8 mouse cellular contexts compared by ENCODE assay signal in the genomic region with DNA sequence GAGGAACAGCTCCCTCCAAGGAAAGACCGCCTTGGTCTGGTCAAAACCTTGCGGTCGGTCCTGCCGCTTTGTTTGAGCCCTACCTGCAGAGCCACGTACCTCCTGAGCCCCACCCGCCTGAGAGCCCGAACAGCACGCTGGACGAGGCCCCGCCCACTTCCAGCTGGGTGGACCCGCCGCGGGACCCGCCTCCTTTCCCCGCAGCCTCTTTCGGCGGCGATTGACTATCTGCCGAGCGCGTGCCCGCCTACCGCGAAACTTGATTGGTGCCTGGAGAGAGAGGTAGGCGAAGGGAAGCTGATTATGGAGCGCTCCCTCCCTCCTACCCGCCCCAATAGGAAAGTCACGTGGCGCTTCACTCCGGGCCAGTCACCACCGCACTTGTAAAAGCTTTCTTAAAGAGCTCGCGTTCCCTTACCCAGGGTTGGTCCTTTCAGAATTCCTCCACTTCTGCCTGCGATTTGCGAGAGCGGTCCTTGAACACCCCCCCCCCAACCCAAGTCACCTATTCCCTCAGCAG. TPM values are rescaled to one million over a fixed set of nuclear protein-coding genes. Genes with fewer than 3 reads are reported as not detected.
DNase-seq lines count a peak whose midpoint lies in the region; ATAC-seq and TF ChIP-seq lines count a peak whose summit lies in the region.

No protein-coding gene starts in this region.

- 0% methylated on average over 29 of the region's 36 CpGs for WGBS in embryonic facial prominence, embryonic 14.5 days
- under 1% methylated on average over 36 of the region's 36 CpGs for WGBS in heart, adult 2 months
- 0% methylated on average over 33 of the region's 36 CpGs for WGBS in limb, embryonic 13.5 days
- WGBS in midbrain, embryonic 16.5 days, result under 1% methylated on average over 36 of the region's 36 CpGs

- no peak for TF ChIP-seq EP300 in heart, adult 2 months (IDR thresholded peaks at IDR 0.05; ENCODE audit: insufficient read depth, low read depth, low read length)

- peak; percentile 97 for DNase-seq in 3T3-L1 (ENCODE audit: low read depth, low spot score)
- DNase-seq in adrenal gland, postnatal 4 days (ENCODE audit: low spot score in 2 of 2), result peak; percentile 94
- peak; percentile 99 for DNase-seq in embryonic facial prominence, embryonic 14.5 days (ENCODE audit: low spot score)
- DNase-seq in heart, adult 2 months, result peak; percentile 98 to 99
- DNase-seq in kidney, adult 8-10 months, result peak; percentile 99
- peak; percentile 91 to 97 for DNase-seq in spleen, postnatal 10 days (ENCODE audit: low spot score in 2 of 2)

- TF ChIP-seq POLR2A in heart, adult 2 months (IDR thresholded peaks at IDR 0.05; ENCODE audit: insufficient read depth, low read depth, low read length), result peak; percentile 71

- peak overlapping the region; percentile 98 for H3K27ac ChIP-seq in embryonic facial prominence, embryonic 14.5 days (replicated peaks; ENCODE audit: low read depth, low read length)
- peak overlapping the region; percentile 96 for H3K27ac ChIP-seq in heart, adult 2 months
- H3K27ac ChIP-seq in limb, embryonic 13.5 days, result peak overlapping the region; percentile 99
- H3K27ac ChIP-seq in midbrain, embryonic 16.5 days (ENCODE audit: low read length), result peak overlapping the region; percentile 98

- no peaks in the 10 kb centered on the region for H3K27me3 ChIP-seq in embryonic facial prominence, embryonic 14.5 days (replicated peaks; ENCODE audit: control insufficient read depth, insufficient read depth, low read length)
- H3K27me3 ChIP-seq in heart, adult 2 months (ENCODE audit: control insufficient read depth, insufficient read depth, low read length), result no peaks in the 10 kb centered on the region
- no peaks in the 10 kb centered on the region for H3K27me3 ChIP-seq in limb, embryonic 13.5 days
- no peaks in the 10 kb centered on the region for H3K27me3 ChIP-seq in midbrain, embryonic 16.5 days (ENCODE audit: control insufficient read depth, insufficient read depth, low read depth, low read length)

- no peaks in the 10 kb centered on the region for H3K9me3 ChIP-seq in embryonic facial prominence, embryonic 14.5 days (ENCODE audit: control insufficient read depth, low read length)
- H3K9me3 ChIP-seq in limb, embryonic 13.5 days, result no peaks in the 10 kb centered on the region
- no peaks in the 10 kb centered on the region for H3K9me3 ChIP-seq in midbrain, embryonic 16.5 days (replicated peaks; ENCODE audit: control insufficient read depth, low read length, poor library complexity, severe bottlenecking)

- peaks cover 11% of the 10 kb centered on the region for H3K79me2 ChIP-seq in heart, adult 2 months (replicated peaks; ENCODE audit: control insufficient read depth, insufficient read depth, low read length)

- peak overlapping the region; percentile 97 for H3K9ac ChIP-seq in embryonic facial prominence, embryonic 14.5 days (ENCODE audit: low read depth, low read length)
- H3K9ac ChIP-seq in heart, adult 2 months (ENCODE audit: low read depth, low read length), result peak overlapping the region; percentile 65
- peak overlapping the region; percentile 100 for H3K9ac ChIP-seq in limb, embryonic 13.5 days
- H3K9ac ChIP-seq in midbrain, embryonic 16.5 days (ENCODE audit: low read depth, low read length), result peak overlapping the region; percentile 95

- H3K4me1 ChIP-seq in embryonic facial prominence, embryonic 14.5 days (ENCODE audit: control insufficient read depth, insufficient read depth, low read length), result peaks cover 36% of the 10 kb centered on the region
- H3K4me1 ChIP-seq in heart, adult 2 months (ENCODE audit: control insufficient read depth, insufficient read depth, low read length), result peaks cover 8% of the 10 kb centered on the region
- peaks cover 57% of the 10 kb centered on the region for H3K4me1 ChIP-seq in limb, embryonic 13.5 days
- peaks cover 34% of the 10 kb centered on the region for H3K4me1 ChIP-seq in midbrain, embryonic 16.5 days (ENCODE audit: control insufficient read depth, insufficient read depth, low read length)

- H3K4me3 ChIP-seq in embryonic facial prominence, embryonic 14.5 days (ENCODE audit: low read depth, low read length), result peak overlapping the region; percentile 92
- peak overlapping the region; percentile 76 for H3K4me3 ChIP-seq in heart, adult 2 months
- H3K4me3 ChIP-seq in limb, embryonic 13.5 days, result peak overlapping the region; percentile 98
- peak overlapping the region; percentile 88 for H3K4me3 ChIP-seq in midbrain, embryonic 16.5 days (ENCODE audit: low read depth, low read length)

- 0 out of 2 replicates have a peak, but pooled peaks have one; percentile 7 for TF ChIP-seq CTCF in heart, adult 2 months (IDR thresholded peaks at IDR 0.05)

- ATAC-seq in embryonic facial prominence, embryonic 14.5 days (ENCODE audit: low read depth), result peak; percentile 93
- ATAC-seq in limb, embryonic 13.5 days (ENCODE audit: low FRiP score, low read depth), result peak; percentile 92
- peak; percentile 95 for ATAC-seq in midbrain, embryonic 16.5 days

- peaks cover 21% of the 10 kb centered on the region for H3K36me3 ChIP-seq in embryonic facial prominence, embryonic 14.5 days (ENCODE audit: control insufficient read depth, insufficient read depth, low read length)
- peaks cover 5% of the 10 kb centered on the region; the same call in 1 of the 2 replicates for H3K36me3 ChIP-seq in heart, adult 2 months (ENCODE audit: control insufficient read depth, insufficient read depth, low read length)
- peaks cover 22% of the 10 kb centered on the region for H3K36me3 ChIP-seq in limb, embryonic 13.5 days
- H3K36me3 ChIP-seq in midbrain, embryonic 16.5 days (ENCODE audit: control insufficient read depth, insufficient read depth, low read length), result no peaks in the 10 kb centered on the region; the same call in 1 of the 2 replicates

- intact Hi-C loops in heart, adult 2 months (cut with DNase I), result loop anchor here (1.0 to 5.0 kb wide), 3 partner anchors 19 to 110 kb away; partner anchors contain the start of genes Parp3 and Rrp9

- peak overlapping the region; percentile 97 for H3K4me2 ChIP-seq in embryonic facial prominence, embryonic 14.5 days (ENCODE audit: low read depth, low read length)
- peak overlapping the region; percentile 95 for H3K4me2 ChIP-seq in limb, embryonic 13.5 days (replicated peaks)
- peak overlapping the region; percentile 83 for H3K4me2 ChIP-seq in midbrain, embryonic 16.5 days (ENCODE audit: low read length)

RNA-seq across cellular contexts. Expression of gene Dusp7, which starts 0.8 kb away (rescaled TPM):
- total RNA-seq in adrenal gland, postnatal 4 days (2021), result 10 to 100 TPM; 25.0 to 25.8 TPM
- 44.0 and 48.4 TPM in 2 replicates for polyA plus RNA-seq in embryonic facial prominence, embryonic 14.5 days (2014; fragmentation: Nextera tagmentation; extraction: Ambion mirVana)
- total RNA-seq in heart, adult 2 months (2021), result 10 to 100 TPM; 47.6 to 64.9 TPM
- polyA plus RNA-seq in heart, adult 2 months (2012; rRNA removed), result 102 and 118 TPM in 2 replicates
- 40.5 and 41.1 TPM in 2 replicates for polyA plus RNA-seq in limb, embryonic 13.5 days (2015; fragmentation: Nextera tagmentation; extraction: Ambion mirVana)
- 12.3 and 13.2 TPM in 2 replicates for polyA plus RNA-seq in midbrain, embryonic 16.5 days (2015; fragmentation: Nextera tagmentation; extraction: Ambion mirVana)

Comparison
In these comparisons a context has a peak if more than half of its experiments do, and no peak if none do; other contexts are left out.
1. Peak in every context shown above with its lines: DNase-seq, ATAC-seq, H3K4me3 ChIP-seq and H3K27ac ChIP-seq.